Mouse (Mus musculus) neural tube, embryonic 11.5 days (tissue): ENCODE results near the gene Cda. TPM values are rescaled to one million over a fixed set of nuclear protein-coding genes. Genes with fewer than 3 reads are reported as not detected.

Experiments
- ATAC-seq: fragments of 200-750 bp; cut with Nextera tagmentation; 2 replicates; pipeline ENCODE4 v1.8.0; 2017; ENCODE audit warnings: moderate number of reproducible peaks, mild to moderate bottlenecking, moderate TSS enrichment, moderate library complexity; ENCODE audit not compliant: insufficient read depth, low FRiP score, low TSS enrichment
- DNase-seq: peaks from one replicate; pipeline ENCODE4 v3.0.0-alpha.2; 2015; ENCODE audit warnings: low spot score
- H3K27ac ChIP-seq: fragments of 300-500 bp; sonication (generic); 2 replicates; pipeline ENCODE4 v1.5.1; 2014; ENCODE audit warnings: low read depth, mild to moderate bottlenecking, low read length
- H3K27me3 ChIP-seq: fragments of 300-500 bp; sonication (generic); 2 replicates; pipeline ENCODE4 v1.6.1; 2014; ENCODE audit warnings: mild to moderate bottlenecking, low read length, mixed read lengths; ENCODE audit not compliant: control insufficient read depth, insufficient read depth
- H3K36me3 ChIP-seq: fragments of 300-500 bp; sonication (generic); 2 replicates; pipeline ENCODE4 v1.6.1; 2014; ENCODE audit warnings: mild to moderate bottlenecking, low read length, moderate library complexity, mixed read lengths; ENCODE audit not compliant: control insufficient read depth, insufficient read depth
- H3K4me1 ChIP-seq: fragments of 300-500 bp; sonication (generic); 2 replicates; pipeline ENCODE4 v1.6.1; 2014; ENCODE audit warnings: low read length, mixed read lengths; ENCODE audit not compliant: control insufficient read depth, insufficient read depth
- H3K4me2 ChIP-seq: fragments of 300-500 bp; sonication (generic); 2 replicates; pipeline ENCODE4 v1.6.1; 2014; ENCODE audit warnings: low read depth, mild to moderate bottlenecking, moderate library complexity
- H3K4me3 ChIP-seq: fragments of 300-500 bp; sonication (generic); 2 replicates; pipeline ENCODE4 v1.5.1; 2014; ENCODE audit warnings: low read depth, low read length
- H3K9ac ChIP-seq: fragments of 300-500 bp; sonication (generic); 2 replicates; pipeline ENCODE4 v1.6.1; 2014; ENCODE audit warnings: mild to moderate bottlenecking, low read length
- H3K9me3 ChIP-seq: fragments of 300-500 bp; sonication (generic); 2 replicates; pipeline ENCODE4 v1.6.1; 2016; ENCODE audit warnings: low read length; ENCODE audit not compliant: control insufficient read depth
- WGBS: fragments of 180-500 bp; shearing (Covaris S2); extraction: QIAGEN DNeasy Blood & Tissue Kit; methylation state at CpG from one replicate; pipeline ENCODE4 v1.1.7; 2014; 5-methylcytosine and 5-hydroxymethylcytosine counted together
- polyA plus RNA-seq: library from polyadenylated mRNA; unstranded; fragments of >200 nt; fragmentation: Nextera tagmentation; extraction: Ambion mirVana; gene quantifications from 2 replicates; pipeline ENCODE4 v1.2.1, GENCODE M21; 2014

The Cda gene
- polyA plus RNA-seq, 1 experiment from 2014 or later = 3.5 TPM

DNA sequence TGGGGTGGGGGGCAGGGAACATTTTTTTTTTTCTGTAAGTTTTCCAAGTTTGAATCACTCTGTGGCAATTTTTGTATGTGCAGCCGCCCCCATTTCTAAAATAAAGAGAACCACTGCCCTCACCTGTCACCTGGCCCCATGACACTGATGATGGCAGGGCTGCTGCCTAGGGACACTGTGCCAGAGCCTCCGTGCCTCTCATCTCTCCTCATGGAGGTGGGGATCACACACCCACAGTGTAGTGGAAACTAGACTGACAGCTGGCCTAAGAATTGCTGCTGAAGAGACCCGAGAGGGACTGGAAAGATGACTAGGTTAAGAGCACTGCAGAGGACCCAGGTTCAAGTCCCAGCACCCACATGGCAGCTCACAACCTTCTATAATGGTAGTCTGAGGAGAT is 55.7 kb downstream of the Cda start:
- H3K36me3 ChIP-seq = peaks cover 30% of the 10 kb centered on the region
- WGBS = 95% methylated on average over 3 of the region's 3 CpGs
- no peak for ATAC-seq

DNA sequence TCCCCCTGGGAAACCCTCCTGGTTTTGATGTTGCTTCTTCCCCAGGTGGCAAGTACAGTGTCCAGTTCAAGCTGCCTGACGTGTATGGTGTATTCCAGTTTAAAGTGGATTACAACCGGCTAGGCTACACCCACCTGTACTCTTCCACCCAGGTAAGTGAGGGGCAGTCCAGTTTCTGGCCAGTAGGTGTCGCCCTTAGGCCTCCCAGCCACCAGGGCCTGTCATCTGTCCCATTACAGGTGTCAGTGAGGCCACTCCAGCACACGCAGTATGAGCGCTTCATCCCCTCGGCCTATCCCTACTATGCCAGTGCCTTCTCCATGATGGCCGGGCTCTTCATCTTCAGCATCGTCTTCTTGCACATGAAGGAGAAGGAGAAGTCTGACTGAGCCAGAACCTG is 56.2 kb downstream of the Cda start:
- Histone ChIP-seq H3K27ac (no peak overlapping the region), H3K4me1 (no peaks in the 10 kb centered on the region), H3K27me3 (no peaks in the 10 kb centered on the region), H3K4me2 (no peak overlapping the region), H3K9ac (no peak overlapping the region), H3K36me3 (peaks cover 30% of the 10 kb centered on the region), H3K9me3 (no peaks in the 10 kb centered on the region), H3K4me3 (no peak overlapping the region)
- WGBS = 70% methylated on average over 8 of the region's 8 CpGs
- DNase-seq = no peak
- ATAC-seq = no peak

More for the DNA sequence above, 55.7 kb downstream of the Cda start:
- H3K9me3 ChIP-seq = no peaks in the 10 kb centered on the region
- no peaks in the 10 kb centered on the region for H3K4me1 ChIP-seq
- no peak for DNase-seq
- H3K27me3 ChIP-seq = no peaks in the 10 kb centered on the region
- H3K9ac ChIP-seq = no peak overlapping the region
- H3K27ac ChIP-seq = no peak overlapping the region
- no peak overlapping the region for H3K4me2 ChIP-seq
- H3K4me3 ChIP-seq = no peak overlapping the region

DNA sequence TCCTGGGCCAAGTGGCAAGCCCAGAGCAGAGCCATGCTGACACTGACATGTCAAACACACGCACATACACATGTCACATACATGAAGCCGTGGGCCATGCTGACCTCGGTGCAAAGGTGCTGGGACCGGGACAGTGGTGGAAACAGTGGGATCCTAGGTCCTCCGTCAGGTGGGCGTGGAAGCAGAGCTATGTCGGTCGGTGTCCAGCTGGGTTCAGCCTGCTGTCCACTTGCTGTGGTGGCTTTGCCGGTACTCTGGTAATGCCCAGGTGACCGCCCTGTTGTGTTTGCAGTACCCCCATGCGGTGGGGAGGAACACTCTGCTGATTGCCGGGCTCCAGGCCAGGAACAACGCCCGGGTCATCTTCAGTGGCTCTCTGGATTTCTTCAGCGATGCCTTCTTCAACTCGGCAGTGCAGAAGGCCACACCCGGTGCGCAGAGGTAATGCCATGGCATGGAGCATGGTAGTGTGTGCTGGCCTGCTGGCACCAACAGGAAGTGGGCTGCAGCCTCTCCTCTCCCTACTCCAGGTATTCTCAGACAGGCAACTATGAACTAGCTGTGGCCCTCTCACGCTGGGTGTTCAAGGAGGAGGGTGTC is 57.4 kb downstream of the Cda start:
- DNase-seq (no peak), ATAC-seq (no peak)
- H3K36me3 ChIP-seq = peaks cover 30% of the 10 kb centered on the region
- no peak overlapping the region for H3K4me2 ChIP-seq
- H3K27me3 ChIP-seq = no peaks in the 10 kb centered on the region
- H3K9ac ChIP-seq = no peak overlapping the region
- no peak overlapping the region for H3K27ac ChIP-seq
- WGBS = 95% methylated on average over 19 of the region's 19 CpGs
- no peak overlapping the region for H3K4me3 ChIP-seq
- H3K9me3 ChIP-seq = no peaks in the 10 kb centered on the region
- peaks cover 5% of the 10 kb centered on the region; the same call in 1 of the 2 replicates for H3K4me1 ChIP-seq

DNA sequence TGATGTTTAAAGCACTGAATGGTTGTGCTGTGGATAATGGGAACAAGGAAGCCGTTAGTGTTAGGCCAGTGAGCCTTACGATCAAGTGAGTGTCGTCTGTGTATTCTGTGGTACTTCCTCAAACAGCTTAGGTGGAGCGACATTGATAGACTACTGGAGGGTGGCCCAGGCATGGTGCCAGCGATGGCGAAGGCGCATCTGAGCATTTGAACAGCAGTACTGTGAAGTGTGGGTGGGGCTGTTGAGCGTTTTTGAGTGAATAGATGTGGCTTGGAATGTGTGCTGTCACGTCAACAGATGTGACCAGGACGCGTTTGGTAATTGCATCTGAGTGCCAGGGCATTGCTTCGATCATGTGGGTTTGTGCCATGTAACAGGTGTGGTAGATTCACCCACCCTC is 60.1 kb downstream of the Cda start:
- no peaks in the 10 kb centered on the region for H3K9me3 ChIP-seq
- H3K9ac ChIP-seq = no peak overlapping the region
- peaks cover 19% of the 10 kb centered on the region for H3K36me3 ChIP-seq
- 93% methylated on average over 12 of the region's 12 CpGs for WGBS
- ATAC-seq = no peak
- H3K4me3 ChIP-seq = no peak overlapping the region
- no peaks in the 10 kb centered on the region for H3K27me3 ChIP-seq
- no peak overlapping the region for H3K27ac ChIP-seq
- peaks cover 14% of the 10 kb centered on the region for H3K4me1 ChIP-seq
- DNase-seq = no peak
- H3K4me2 ChIP-seq = no peak overlapping the region

DNA sequence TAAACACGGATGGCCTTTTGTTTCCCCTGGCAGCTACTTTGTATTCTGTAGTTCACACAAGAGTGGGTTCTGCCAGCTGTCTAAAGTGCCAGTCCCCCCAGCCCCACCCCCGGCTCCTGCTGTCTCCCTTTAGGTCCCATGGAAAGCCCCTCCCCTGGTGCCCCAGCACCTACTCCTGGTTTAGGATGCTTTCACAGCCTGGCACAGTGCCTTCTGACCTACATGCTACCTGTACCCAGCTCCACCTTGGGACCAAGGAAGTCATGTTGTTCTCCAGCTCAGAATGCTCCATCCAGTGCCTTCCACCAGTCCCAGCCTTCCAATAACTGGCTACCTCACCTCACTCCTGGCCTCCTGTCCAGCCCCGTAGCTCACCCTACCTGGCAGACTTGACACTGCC is 60.8 kb downstream of the Cda start:
- no peak overlapping the region for H3K27ac ChIP-seq
- H3K9me3 ChIP-seq = no peaks in the 10 kb centered on the region
- H3K36me3 ChIP-seq = peaks cover 18% of the 10 kb centered on the region
- WGBS = 87% methylated on average over 3 of the region's 3 CpGs
- no peak overlapping the region for H3K4me2 ChIP-seq
- no peak for DNase-seq
- no peak overlapping the region for H3K9ac ChIP-seq
- no peak for ATAC-seq
- H3K4me1 ChIP-seq = peaks cover 14% of the 10 kb centered on the region
- H3K4me3 ChIP-seq = no peak overlapping the region
- H3K27me3 ChIP-seq = no peaks in the 10 kb centered on the region

- peak within 1 kb of the TSS; percentile 80 for H3K4me3 ChIP-seq
- no peaks in the 10 kb centered on the region for H3K9me3 ChIP-seq
- H3K4me1 ChIP-seq = peaks cover 14% of the 10 kb centered on the region
- peaks cover 5% of the 10 kb centered on the region; the same call in 1 of the 2 replicates for H3K36me3 ChIP-seq
- peak; percentile 99 for ATAC-seq
- WGBS = under 1% methylated on average over 58 of the region's 64 CpGs
- DNase-seq = peak; percentile 99
- H3K9ac ChIP-seq = peak within 1 kb of the TSS; percentile 88
- H3K4me2 ChIP-seq = peak within 1 kb of the TSS; percentile 82
- no peaks in the 10 kb centered on the region for H3K27me3 ChIP-seq
- peak within 1 kb of the TSS; percentile 72 for H3K27ac ChIP-seq
Measured at GRCm38 (mm10) chr4:138304340-138305104, 63.3 kb downstream of the Cda start, which contains the start of gene Ddost. Ddost (plus strand) TSS chr4:138304730.

- Histone ChIP-seq H3K4me2 (peak overlapping the region; percentile 82), H3K9me3 (no peaks in the 10 kb centered on the region), H3K27me3 (no peaks in the 10 kb centered on the region), H3K9ac (peak overlapping the region; percentile 73), H3K4me1 (peaks cover 14% of the 10 kb centered on the region), H3K27ac (peak overlapping the region; percentile 72; the same call in 1 of the 2 replicates), H3K4me3 (peak overlapping the region; percentile 80), H3K36me3 (peaks cover 5% of the 10 kb centered on the region; the same call in 1 of the 2 replicates)
- DNase-seq (no peak), ATAC-seq (no peak)
- WGBS = 16% methylated on average over 18 of the region's 18 CpGs
Measured at GRCm38 (mm10) chr4:138303742-138304141, 64.0 kb downstream of the Cda start.

DNA sequence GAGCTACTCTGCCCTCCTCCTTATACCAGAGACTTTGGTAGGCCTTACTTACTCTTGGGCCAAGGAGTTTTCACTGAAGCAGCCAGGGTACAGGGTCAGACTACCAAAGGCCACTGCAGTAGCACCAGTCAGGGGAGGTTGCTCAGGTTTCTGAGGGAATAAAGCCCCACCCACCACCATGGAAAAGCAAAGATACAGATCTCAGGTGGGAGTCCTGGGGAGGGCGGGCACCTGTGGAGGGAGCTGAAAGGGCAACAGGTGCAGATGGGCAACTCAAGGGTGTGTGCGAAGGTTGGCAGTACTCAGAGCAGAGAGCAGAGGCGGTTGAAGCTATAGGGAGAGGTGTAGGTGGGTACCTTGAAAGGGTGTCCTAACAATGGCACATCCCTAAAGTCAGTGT is 64.8 kb downstream of the Cda start:
- no peak overlapping the region for H3K27ac ChIP-seq
- ATAC-seq (no peak), DNase-seq (no peak)
- WGBS = 95% methylated on average over 3 of the region's 3 CpGs
- no peaks in the 10 kb centered on the region for H3K9me3 ChIP-seq
- H3K27me3 ChIP-seq = no peaks in the 10 kb centered on the region
- no peak overlapping the region for H3K4me2 ChIP-seq
- H3K4me3 ChIP-seq = peak overlapping the region; percentile 80; the same call in 1 of the 2 replicates
- peaks cover 14% of the 10 kb centered on the region for H3K4me1 ChIP-seq
- H3K9ac ChIP-seq = no peak overlapping the region; the same call in 1 of the 2 replicates
- H3K36me3 ChIP-seq = peaks cover 5% of the 10 kb centered on the region; the same call in 1 of the 2 replicates
